Mouse (Mus musculus) large intestine, adult 2 months (tissue): ENCODE results near the gene Gm10392. TPM values are rescaled to one million over a fixed set of nuclear protein-coding genes. Genes with fewer than 3 reads are reported as not detected.

Source experiments
- DNase-seq: peaks from one replicate; pipeline ENCODE4 v3.0.0-alpha.2; 2012; ENCODE audit warnings: low read depth, low spot score
- WGBS: fragments of 180-500 bp; shearing (Covaris S2); methylation state at CpG from one replicate; pipeline ENCODE4 v1.1.7; 2018; 5-methylcytosine and 5-hydroxymethylcytosine counted together
- polyA plus RNA-seq: library from polyadenylated mRNA; depleted of rRNA; stranded (reverse); fragments of >200 nt; gene quantifications from 2 replicates; pipeline ENCODE4 v1.2.3, GENCODE M21; 2012

Gene Gm10392
- polyA plus RNA-seq, 1 experiment: not detected

DNA sequence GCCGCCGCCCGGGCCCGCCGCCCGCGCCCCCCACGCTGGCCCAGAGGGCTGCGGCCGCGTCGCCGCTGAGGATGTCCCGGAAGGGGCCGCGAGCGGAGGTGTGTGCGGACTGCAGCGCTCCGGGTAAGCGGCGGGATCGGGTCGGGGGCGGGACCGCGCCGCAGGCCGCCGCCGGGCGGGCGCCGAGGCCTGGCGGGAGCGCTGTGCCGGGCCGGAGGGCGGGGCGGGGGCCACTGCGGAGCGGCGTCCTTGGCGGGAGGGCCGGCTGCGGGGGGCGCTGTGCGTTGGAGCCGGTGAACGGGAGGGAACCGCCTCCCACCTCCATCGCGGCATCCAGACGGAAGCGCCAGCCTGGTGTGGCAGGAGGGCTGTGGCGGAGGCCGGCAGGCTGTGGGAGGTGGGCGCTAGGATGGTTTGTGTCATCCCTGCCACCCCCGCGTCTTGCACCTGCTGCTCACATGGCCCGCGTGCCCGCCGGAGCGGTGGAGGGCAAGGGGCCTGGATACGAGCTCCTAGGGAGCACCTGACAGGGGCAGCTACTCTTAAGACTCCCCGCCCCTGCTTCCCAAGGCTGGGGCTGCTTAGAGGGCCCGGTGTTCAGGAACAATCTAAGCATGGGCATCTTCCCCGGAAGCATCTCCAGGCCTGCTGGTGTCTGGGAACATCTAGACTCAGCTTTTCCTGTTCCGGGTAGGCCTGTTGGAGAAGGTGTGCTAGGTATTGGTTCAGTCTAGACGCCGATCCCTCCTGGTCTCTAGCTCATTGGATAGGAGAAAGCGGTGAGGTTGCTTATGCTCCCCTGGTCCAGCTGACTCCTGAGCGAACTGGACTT lies 25.3 kb downstream of the Gm10392 start, which contains the start of gene Git1:
TSS of gene Git1 (plus strand) at position 51 of the 832 bp plus-strand sequence.
- no peak for DNase-seq
- WGBS: 1% methylated on average over 60 of the region's 74 CpGs

DNA sequence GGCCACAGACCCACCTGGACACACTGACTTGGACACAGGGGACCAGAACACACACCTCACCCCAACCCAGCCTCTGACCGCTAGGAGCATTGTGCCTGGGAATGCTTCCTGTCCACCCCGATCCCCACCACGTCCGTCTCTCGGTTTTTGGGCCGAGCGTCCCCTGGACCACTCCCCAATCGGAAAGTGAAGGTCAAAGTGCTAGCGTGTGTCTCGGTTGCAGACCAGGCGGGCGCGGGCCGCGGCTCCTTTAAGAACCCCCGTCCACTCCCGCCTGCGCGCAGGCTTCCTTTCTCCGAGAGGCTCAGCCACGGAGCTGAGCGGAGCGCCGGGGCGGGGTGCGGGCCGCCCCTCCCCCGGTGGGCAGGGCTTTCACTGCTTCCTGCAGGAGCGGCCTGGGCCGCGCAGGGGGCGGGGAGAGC lies 26.1 kb downstream of the Gm10392 start:
- DNase-seq: no peak

DNA sequence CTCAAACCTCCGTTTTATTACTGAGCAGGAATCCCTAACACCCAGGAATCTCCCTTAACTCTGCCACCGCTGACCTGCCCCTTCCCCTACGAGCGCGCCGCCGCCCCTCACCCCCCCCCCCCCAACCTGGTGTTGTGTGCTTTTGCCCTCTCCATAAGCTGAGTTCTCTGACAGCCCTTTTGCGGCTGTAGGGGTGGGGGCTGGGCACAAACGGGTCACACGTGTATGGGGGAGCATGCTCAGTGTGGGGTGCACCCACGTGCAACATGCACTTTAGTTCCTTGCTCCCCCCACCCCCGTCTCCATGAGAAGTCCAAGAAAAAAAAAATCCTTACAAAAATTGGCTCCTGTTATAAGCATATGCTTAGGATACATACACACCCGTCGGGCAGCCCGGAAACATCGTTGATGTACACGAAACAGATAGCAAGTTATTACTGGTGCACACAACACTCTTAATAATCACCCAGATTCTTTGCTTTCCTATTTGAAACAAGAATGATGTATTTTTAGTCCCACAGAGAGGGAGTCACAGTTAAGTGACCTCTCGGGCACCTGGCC lies 26.6 kb downstream of the Gm10392 start:
- WGBS: 1% methylated on average over 18 of the region's 18 CpGs
- DNase-seq: no peak

More for the DNA sequence above, 26.1 kb downstream of the Gm10392 start:
- under 1% methylated on average over 32 of the region's 32 CpGs for WGBS

DNA sequence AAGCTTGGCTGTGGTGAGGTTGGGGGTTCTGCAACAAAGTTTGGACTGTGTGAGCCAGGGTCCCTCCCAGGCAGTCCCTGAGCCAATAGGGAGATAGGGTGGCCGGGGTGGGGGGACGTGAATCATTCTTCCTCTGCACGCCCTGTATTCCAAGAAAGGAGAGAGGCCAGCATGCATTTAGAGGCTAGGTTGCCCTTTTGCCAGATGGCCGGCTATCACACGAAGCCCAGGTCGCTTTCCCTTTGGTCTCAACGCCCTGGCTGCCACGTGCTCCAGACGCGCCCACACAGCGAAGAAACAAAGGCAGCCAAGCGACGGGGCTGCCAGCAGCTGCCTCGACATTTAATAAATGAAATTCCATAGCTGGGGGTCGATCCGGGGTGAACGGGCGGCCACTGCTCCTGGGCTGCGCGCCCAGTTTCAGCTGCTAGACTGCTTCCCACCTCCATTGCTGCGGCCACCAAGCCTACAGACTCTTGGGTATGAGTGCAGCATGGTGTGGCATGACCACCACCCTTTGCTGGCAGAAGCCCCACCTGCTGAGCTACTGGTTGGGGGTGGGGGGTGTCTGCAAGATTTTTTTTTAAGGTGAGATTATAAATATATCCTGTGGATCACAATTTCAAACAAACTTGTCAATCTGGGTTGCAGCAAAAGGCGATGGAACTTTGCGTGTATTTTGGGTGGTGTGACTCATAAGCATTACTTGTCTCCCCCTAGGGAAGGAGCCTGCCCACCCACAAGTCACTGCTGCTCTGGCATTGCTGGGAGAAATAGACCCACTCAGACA lies 27.3 kb downstream of the Gm10392 start:
- 1% methylated on average over 23 of the region's 23 CpGs for WGBS
- no peak for DNase-seq

DNA sequence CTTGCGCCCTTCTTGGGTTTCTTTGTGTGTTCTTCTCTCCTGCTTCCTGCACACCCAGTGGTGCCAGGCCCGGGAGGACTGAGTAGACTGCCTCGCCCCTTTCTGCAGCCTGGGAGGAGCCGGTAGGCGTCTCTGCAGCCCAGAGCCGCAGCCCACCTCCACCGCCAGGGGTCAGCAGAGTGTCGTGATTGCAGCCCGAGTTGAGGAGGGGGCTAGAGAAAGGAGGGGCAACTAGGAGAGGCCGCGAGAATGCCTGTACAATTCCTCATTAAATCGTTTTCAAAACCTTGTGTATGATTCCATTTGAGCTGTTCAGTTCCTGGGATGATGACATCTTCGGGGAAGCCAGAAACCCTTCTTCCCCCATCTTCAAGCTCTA lies 27.9 kb downstream of the Gm10392 start:
- no peak for DNase-seq
- 0% methylated on average over 13 of the region's 13 CpGs for WGBS

DNA sequence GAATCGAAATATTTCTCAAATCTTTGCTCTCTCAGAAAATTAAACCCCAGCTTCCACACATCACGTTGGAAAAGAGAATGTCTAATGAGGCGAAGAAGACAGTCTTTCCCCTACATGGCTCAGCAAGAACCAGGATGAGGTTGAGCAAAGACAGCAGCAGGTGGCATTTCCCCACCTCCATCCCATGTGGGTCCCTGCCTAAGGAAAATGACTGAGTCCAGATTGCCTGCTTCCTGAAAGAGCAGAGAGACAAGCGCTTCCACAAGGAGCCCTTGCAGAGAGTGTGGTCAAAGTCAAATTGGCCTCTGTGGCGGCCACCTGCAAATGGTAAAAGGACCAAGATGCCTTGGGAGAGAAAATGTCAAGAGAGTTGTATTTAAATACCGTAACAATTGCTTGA lies 28.5 kb downstream of the Gm10392 start:
- WGBS: 59% methylated on average over 6 of the region's 6 CpGs
- no peak for DNase-seq

DNA sequence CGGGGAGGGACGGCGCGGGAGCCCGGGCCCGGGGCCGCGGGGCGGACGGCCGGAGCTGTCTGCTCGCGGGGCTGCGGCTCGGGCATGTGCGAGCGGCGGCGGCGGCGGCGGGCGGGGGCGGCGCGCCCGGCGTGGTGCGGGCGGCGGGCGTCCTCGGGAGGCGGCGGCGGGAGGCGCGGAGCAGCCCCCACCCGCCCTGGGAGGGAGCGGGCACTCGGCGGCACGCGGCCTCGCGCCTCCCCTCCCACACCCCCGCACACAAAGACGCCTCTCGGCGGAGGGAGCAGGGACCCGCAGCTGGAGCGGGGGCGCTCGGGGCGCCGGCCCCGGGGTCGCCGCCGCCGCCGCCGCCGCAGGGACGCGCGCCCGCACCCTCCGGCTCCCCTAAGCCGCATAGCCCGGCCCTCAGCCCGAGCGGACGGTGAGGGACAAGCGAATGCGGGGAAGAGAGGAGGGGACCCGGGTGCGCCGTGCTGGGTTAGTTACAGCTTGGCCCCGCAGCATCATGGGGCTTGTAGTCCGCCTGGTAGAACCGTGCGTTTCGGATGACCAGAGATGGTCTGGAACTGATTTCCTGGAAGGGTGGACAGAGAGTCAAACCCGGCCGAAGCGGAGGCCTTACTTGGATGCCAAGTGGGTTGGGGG lies 29.3 kb downstream of the Gm10392 start, which contains the start of gene Ankrd13b:
TSS of gene Ankrd13b (minus strand) at position 88 of the 645 bp plus-strand sequence.
- 2% methylated on average over 78 of the region's 87 CpGs for WGBS

DNA sequence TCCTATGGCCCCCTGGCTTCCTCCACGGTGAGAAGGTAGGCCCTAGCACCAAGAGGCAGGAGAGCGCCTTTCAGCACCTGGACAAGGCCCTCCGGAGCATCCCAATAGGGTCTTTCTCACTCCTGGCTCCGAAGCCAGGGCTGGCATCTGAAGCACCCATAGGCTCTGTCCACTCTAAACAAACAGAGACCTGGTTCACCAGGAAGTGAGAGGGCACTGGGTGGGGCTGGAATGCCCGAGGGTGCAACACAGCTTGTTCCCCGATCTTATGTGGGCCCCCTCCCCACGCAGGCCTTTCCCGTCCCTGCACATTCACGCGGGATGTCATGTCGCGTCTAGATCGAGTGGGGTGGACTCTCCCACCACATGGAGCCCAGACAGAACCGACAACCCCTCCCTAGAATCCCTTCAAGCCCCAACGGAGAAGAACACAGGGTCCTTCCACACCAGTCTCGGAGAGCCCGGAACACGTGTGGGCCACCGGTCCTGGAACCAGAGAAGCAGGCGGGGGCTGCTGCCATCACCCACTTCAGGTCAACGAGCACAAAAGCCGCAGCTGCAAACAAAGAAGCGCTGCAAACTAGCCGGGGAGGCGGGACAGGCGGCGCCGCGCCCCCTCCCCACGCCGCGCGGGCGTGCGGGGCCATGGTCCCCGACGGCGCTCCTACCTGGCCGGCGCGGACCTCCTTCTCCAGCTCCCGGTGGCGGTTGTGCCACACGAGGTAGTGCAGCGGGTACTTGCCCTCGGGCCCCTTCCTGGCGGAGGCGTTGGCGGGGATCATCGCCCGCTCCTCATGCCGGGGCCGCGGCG lies 30.0 kb downstream of the Gm10392 start:
- WGBS: 5% methylated on average over 55 of the region's 55 CpGs
- DNase-seq: no peak

More for the DNA sequence above, 29.3 kb downstream of the Gm10392 start, which contains the start of gene Ankrd13b:
- DNase-seq: no peak

DNA sequence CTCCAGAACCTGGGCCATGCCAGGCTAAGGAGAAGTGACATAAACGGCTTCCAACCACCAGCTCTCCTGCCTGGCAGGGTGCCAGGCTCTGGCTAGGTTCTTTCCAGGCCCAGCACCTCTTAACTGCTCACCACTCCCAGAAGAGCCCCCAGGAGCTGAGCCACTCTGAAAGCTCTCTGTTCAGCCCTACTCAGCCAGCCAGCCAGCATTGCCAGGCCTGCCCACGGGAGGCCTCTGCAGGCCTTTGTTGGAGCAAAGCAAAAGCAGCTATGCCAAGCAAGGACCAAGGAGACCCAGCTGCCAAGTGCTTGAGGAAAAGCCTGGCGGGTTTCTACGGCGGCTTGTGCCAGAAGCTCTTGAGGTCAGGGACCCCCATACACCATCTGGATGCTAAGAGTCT lies 32.2 kb downstream of the Gm10392 start:
- no peak for DNase-seq
- 64% methylated on average over 5 of the region's 5 CpGs for WGBS

DNA sequence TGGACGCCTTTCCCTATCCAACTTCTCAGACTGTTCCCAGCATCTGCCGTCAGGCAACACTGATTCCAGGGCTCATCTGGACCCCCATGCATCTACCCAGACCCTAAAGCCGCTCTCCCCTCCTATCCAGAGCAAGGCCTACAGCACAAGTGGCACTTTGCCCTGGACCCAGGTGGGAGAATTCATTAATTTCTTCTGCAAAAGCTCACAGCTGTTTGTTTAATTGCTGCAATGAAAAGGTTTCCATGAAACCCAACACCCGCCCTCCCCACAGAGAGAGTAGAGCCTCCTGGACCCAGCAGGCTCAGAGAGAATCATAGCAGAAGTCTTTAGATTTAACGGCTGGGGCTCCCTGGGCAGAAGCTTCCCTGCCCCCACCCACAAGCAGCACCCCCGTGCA lies 33.8 kb downstream of the Gm10392 start:
- no peak for DNase-seq
- 71% methylated on average over 6 of the region's 6 CpGs for WGBS

DNA sequence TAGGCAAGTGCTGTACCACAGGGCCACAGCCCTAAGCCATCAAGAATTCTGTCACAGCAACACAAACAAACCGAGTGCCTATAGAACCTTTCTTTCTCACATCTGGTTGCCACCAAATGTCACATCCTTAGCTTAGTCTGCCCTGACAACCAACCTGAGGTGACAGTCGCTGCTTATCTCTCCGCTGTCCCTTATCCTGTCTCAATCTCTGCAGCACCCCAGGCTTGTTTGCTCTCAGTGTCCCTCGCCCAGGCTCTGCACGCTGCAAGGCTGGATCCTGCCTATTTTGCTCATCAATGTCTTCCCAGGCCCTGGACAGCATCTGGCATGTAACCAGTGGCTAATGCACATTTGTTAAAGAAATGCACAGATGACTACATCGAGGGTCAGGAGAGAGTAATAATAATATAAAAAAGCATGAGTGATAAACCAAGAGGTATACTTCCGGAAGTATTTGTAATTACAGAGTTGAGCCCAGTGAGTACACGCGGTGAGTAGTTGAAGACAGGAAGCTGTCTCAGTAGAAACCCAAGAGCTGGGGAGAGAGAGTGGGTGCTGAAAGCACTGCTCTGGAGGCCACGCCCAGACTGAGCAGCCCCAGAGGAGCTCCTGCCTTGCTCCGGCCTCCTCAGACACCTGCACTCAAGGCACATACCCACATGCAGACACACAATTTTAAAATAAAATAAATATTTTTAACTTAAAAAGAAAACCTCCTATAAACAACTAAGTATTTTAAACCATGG lies 35.3 kb downstream of the Gm10392 start:
- WGBS: 63% methylated on average over 11 of the region's 11 CpGs
- no peak for DNase-seq

DNA sequence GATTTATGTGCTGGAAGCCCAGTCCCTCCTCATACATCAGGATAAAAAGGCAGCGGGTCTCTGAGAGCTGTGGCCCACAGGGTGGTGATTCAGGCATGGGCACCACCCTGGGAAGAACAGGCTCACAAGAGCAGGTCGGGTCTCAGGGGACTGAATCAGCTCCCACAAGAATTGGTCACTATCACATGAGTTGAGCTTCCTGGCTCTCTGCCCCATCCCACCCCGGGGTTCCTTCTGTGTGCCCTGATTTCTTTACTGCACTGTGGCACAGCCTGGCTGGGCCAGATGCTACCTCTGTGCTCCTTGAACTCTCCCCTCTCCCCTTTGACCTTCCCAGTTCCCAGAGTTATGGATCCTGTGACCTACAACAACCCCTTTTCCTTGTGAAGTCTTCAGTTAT lies 36.0 kb downstream of the Gm10392 start:
- no peak for DNase-seq
- 63% methylated on average over 3 of the region's 3 CpGs for WGBS

DNA sequence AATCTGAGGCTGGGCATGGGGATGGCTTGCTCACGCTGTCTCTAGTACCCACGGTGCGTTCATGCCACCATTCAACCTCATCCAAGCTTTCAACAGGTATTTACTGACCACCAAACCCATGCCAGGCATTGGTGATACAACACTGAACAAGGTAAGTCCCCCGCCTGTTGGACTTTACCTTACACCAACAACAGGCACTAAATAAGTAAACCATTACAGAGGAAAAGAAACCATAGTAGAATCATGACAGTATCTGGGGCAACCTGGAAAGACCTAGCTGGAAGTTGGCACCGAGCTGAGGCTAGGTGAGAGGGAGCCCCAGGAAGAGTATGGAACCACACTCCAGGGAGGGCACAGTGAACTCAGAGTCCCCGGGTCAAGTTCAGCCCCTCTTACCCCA lies 42.1 kb downstream of the Gm10392 start:
- 30% methylated on average over 6 of the region's 6 CpGs for WGBS
- no peak for DNase-seq

DNA sequence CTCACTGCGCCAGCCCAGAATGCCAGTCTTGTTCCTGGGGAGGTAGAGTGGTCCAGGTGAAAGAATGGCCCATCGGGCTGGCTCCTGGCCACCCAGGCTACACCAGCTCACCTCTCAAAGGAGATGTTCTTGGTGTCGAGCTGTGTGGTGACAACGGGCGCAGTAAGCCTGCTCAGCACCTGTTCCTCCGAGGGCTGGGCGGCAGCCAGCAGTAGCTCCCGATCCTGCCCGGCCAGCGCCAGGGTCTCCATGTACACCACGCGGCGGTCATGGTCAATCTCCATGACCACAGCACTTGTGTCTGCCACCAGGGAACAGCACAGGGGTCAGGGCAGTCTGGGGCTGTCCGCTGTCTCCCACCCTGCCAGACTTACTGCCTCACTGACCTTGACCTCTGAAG lies 42.8 kb downstream of the Gm10392 start:
- no peak for DNase-seq
- WGBS: 90% methylated on average over 14 of the region's 14 CpGs

DNA sequence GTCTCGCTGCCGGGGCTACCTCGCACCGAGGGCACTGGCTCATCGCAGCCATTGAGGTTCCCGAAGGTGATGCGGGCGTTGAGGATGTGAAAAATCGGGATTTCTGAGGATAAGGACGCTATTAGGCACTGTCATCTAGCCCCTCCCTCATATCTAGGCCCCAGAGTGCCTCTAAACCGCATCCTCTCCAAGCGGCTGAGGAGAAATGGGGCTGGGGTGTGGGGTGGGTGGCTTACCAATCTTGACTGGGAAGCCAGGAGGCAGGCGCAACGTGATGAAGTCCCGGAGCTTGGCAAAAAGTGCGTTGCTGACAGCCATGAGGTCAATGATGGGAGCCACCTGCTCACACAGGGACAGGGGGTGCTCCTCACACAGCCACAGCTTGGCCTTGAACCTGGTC lies 46.2 kb downstream of the Gm10392 start:
- DNase-seq: no peak
- WGBS: 92% methylated on average over 16 of the region's 16 CpGs

DNA sequence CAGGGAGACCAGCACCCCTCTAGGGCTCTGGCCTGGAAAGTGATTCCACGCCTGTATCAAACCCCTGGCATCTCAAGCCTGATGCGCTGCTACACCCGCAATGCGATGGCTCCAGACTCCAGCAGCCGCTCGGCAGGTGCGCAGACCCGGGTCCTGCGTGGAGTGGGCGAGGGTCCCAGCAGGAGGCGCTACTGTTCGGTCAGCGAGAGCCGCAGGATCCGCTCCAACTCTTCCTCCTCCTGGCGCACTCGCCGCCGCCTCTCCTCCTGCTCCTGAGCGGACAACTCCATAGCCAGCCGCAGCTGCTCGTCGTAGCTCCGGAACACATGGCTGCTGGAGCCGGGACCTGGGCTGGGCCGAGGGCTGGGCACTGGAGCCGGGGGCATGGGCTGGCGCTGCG lies 47.6 kb downstream of the Gm10392 start:
- 80% methylated on average over 29 of the region's 29 CpGs for WGBS
- DNase-seq: no peak

DNA sequence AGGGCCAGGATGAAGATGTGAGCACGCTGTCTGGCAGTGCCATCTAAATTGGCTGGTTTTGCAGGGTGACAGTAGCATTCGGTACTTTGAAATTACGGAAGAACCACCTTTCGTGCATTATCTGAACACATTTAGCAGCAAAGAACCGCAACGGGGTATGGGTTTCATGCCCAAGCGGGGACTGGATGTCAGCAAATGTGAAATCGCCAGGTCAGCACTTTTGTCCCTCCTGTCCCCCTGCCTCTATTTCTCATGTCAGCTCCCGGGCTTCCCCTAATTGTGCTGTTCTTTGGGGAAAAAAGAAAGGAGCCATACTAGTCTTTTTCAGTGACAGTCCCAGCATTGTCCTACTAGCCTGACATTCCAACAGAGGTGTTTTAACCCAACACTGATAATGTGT lies 50.6 kb downstream of the Gm10392 start:
- no peak for DNase-seq
- 91% methylated on average over 9 of the region's 9 CpGs for WGBS

DNA sequence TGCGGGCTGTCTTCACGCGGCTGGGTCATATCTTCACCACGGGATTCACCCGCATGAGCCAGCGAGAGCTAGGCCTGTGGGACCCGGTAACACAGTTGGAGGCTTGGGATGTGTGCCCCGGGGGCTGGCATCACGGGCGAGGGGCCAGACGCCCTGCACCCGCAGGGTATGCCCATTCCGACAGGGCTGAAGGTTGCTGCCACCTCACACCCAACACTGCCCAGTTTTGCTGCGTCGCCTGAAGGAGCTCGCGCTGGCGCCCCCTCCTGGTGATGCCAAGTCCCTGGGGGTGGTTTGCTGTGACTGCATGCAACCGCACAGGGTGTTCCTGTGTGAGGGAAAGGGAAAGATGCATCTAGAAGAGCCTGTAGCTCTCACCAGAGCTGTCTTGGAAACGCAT lies 51.2 kb downstream of the Gm10392 start:
- WGBS: 10% methylated on average over 20 of the region's 20 CpGs
- DNase-seq: no peak
